Mouse (Mus musculus) heart, postnatal 25 days (tissue): ENCODE data around the gene Slc22a20. TPM values are rescaled to one million over a fixed set of nuclear protein-coding genes. Genes with fewer than 3 reads are reported as not detected.

Experiments used
- DNase-seq: peaks from one replicate; pipeline ENCODE4 v3.0.0; 2022; ENCODE audit warnings: low spot score
- intact Hi-C: fragments of 180-260 bp; cut with DNase I; formaldehyde crosslinking; loops from one replicate; pipeline ENCODE4 v1.15.1; 2025
- total RNA-seq, 2 experiments: library from RNA; stranded (reverse); gene quantifications; 2 replicates each; pipeline ENCODE4 v1.2.3; 2021

Gene Slc22a20
- total RNA-seq, 2 experiments from 2014 or later = not detected

GRCm38 (mm10) chr19:5991467-5991866 is 5.5 kb upstream of the Slc22a20 start:
- intact Hi-C loops = no loop called here

GRCm38 (mm10) chr19:5990921-5991320 is 5.0 kb upstream of the Slc22a20 start:
- no peak for DNase-seq
- intact Hi-C loops = no loop called here

More at GRCm38 (mm10) chr19:5991467-5991866, 5.5 kb upstream of the Slc22a20 start:
- DNase-seq = no peak

- intact Hi-C loops = no loop called here
- no peak for DNase-seq
These were observed 4.1 kb upstream of the Slc22a20 start for GRCm38 (mm10) chr19:5990033-5990432.

GRCm38 (mm10) chr19:5989585-5989984 is 3.6 kb upstream of the Slc22a20 start:
- DNase-seq = no peak
- intact Hi-C loops = no loop called here

GRCm38 (mm10) chr19:5988815-5989452 is 3.0 kb upstream of the Slc22a20 start:
- intact Hi-C loops = no loop called here
- no peak for DNase-seq

GRCm38 (mm10) chr19:5988027-5988814 is 2.3 kb upstream of the Slc22a20 start:
- intact Hi-C loops = no loop called here
- no peak for DNase-seq

GRCm38 (mm10) chr19:5980477-5980876 is 5.5 kb downstream of the Slc22a20 start:
- no peak for DNase-seq
- intact Hi-C loops = loop anchor here (5.0 kb wide), 1 partner anchor 132 kb away; no protein-coding TSS in a partner anchor

GRCm38 (mm10) chr19:5977717-5978116 is 8.2 kb downstream of the Slc22a20 start:
- intact Hi-C loops = no loop called here

GRCm38 (mm10) chr19:5975676-5976075 is 10.3 kb downstream of the Slc22a20 start:
- intact Hi-C loops = no loop called here
- DNase-seq = no peak

More at GRCm38 (mm10) chr19:5977717-5978116, 8.2 kb downstream of the Slc22a20 start:
- DNase-seq = no peak

- no peak for DNase-seq
- intact Hi-C loops = no loop called here
These were observed 10.8 kb downstream of the Slc22a20 start for GRCm38 (mm10) chr19:5975112-5975511.

GRCm38 (mm10) chr19:5967664-5968063 is 18.3 kb downstream of the Slc22a20 start:
- intact Hi-C loops = loop anchor here (1.0 kb wide), 1 partner anchor 159 kb away; no protein-coding TSS in a partner anchor
- DNase-seq = no peak

GRCm38 (mm10) chr19:5966786-5967185 is 19.2 kb downstream of the Slc22a20 start:
- DNase-seq = no peak
- intact Hi-C loops = loop anchor here (1.0 kb wide), 1 partner anchor 160 kb away; no protein-coding TSS in a partner anchor

GRCm38 (mm10) chr19:5965910-5966309 is 20.0 kb downstream of the Slc22a20 start:
- DNase-seq = no peak
- intact Hi-C loops = loop anchor here (1.0 kb wide), 1 partner anchor 50 kb away; no protein-coding TSS in a partner anchor

GRCm38 (mm10) chr19:5965280-5965679 is 20.7 kb downstream of the Slc22a20 start:
- intact Hi-C loops = loop anchor here (1.0 kb wide), 1 partner anchor 51 kb away; no protein-coding TSS in a partner anchor
- no peak for DNase-seq

GRCm38 (mm10) chr19:5964804-5965203 is 21.1 kb downstream of the Slc22a20 start:
- no peak for DNase-seq
- intact Hi-C loops = loop anchor here (1.0 kb wide), 1 partner anchor 51 kb away; no protein-coding TSS in a partner anchor

GRCm38 (mm10) chr19:5963883-5964562 is 21.9 kb downstream of the Slc22a20 start, which contains the start of gene Pola2:
Gene Pola2, minus strand, starts transcription at chr19:5964202.
- intact Hi-C loops = no loop called here
- DNase-seq = peak; percentile 77

- intact Hi-C loops = no loop called here
- no peak for DNase-seq
These were observed 23.3 kb downstream of the Slc22a20 start for GRCm38 (mm10) chr19:5962651-5963050.

GRCm38 (mm10) chr19:5957371-5957770 is 28.6 kb downstream of the Slc22a20 start:
- intact Hi-C loops = loop anchor here (2.0 kb wide), 1 partner anchor 165 kb away; no protein-coding TSS in a partner anchor

GRCm38 (mm10) chr19:5956685-5957084 is 29.3 kb downstream of the Slc22a20 start:
- intact Hi-C loops = loop anchor here (1.0 to 2.0 kb wide), 2 partner anchors 32 to 164 kb away; partner anchors contain the start of gene Cdc42ep2
- peak; percentile 71 for DNase-seq

More at GRCm38 (mm10) chr19:5957371-5957770, 28.6 kb downstream of the Slc22a20 start:
- DNase-seq = no peak
